Mouse (Mus musculus): ENCODE results near the gene Dab2ip.

Dab2ip gene

GRCm38 (mm10) chr2:35557911-35558825 lies at the start of gene Dab2ip:
Gene Dab2ip, plus strand, starts transcription at chr2:35558266.
- peak; percentile 44 to 63 for DNase-seq (ENCODE audit: low spot score in 2 of 2)

- DNase-seq (ENCODE audit: low spot score in 2 of 2), result peak; percentile 58 to 69
Observed at GRCm38 (mm10) chr2:35508597-35509342, 49.3 kb upstream of the Dab2ip start.

- DNase-seq (ENCODE audit: low spot score in 2 of 2), result no peak
Observed at GRCm38 (mm10) chr2:35509343-35509667, 48.8 kb upstream of the Dab2ip start.

GRCm38 (mm10) chr2:35509888-35510287 lies 48.2 kb upstream of the Dab2ip start:
- no peak for DNase-seq (ENCODE audit: low spot score in 2 of 2)

- no peak for DNase-seq (ENCODE audit: low spot score in 2 of 2)
Observed at GRCm38 (mm10) chr2:35510920-35511319, 47.1 kb upstream of the Dab2ip start.

GRCm38 (mm10) chr2:35512226-35512625 lies 45.8 kb upstream of the Dab2ip start:
- no peak for DNase-seq (ENCODE audit: low spot score in 2 of 2)

- DNase-seq (ENCODE audit: low spot score in 2 of 2), result no peak
Observed at GRCm38 (mm10) chr2:35514051-35514892, 43.8 kb upstream of the Dab2ip start.

- DNase-seq (ENCODE audit: low spot score in 2 of 2), result no peak
Observed at GRCm38 (mm10) chr2:35526612-35527242, 31.3 kb upstream of the Dab2ip start.

- no peak for DNase-seq (ENCODE audit: low spot score in 2 of 2)
Observed at GRCm38 (mm10) chr2:35529086-35529485, 29.0 kb upstream of the Dab2ip start.

GRCm38 (mm10) chr2:35529856-35530255 lies 28.2 kb upstream of the Dab2ip start:
- no peak for DNase-seq (ENCODE audit: low spot score in 2 of 2)

GRCm38 (mm10) chr2:35530732-35531131 lies 27.3 kb upstream of the Dab2ip start:
- no peak for DNase-seq (ENCODE audit: low spot score in 2 of 2)

GRCm38 (mm10) chr2:35533646-35534045 lies 24.4 kb upstream of the Dab2ip start:
- no peak for DNase-seq (ENCODE audit: low spot score in 2 of 2)

- peak; percentile 69 to 86 for DNase-seq (ENCODE audit: low spot score in 2 of 2)
Observed at GRCm38 (mm10) chr2:35539276-35539972, 18.6 kb upstream of the Dab2ip start.

GRCm38 (mm10) chr2:35540798-35541197 lies 17.3 kb upstream of the Dab2ip start:
- DNase-seq (ENCODE audit: low spot score in 2 of 2), result no peak

- DNase-seq (ENCODE audit: low spot score in 2 of 2), result peak in 1 of 2 experiments; percentile 53
Observed at GRCm38 (mm10) chr2:35544717-35545116, 13.3 kb upstream of the Dab2ip start.

GRCm38 (mm10) chr2:35545125-35545590 lies 12.9 kb upstream of the Dab2ip start:
- DNase-seq (ENCODE audit: low spot score in 2 of 2), result no peak

- no peak for DNase-seq (ENCODE audit: low spot score in 2 of 2)
Observed at GRCm38 (mm10) chr2:35546462-35546861, 11.6 kb upstream of the Dab2ip start.

- no peak for DNase-seq (ENCODE audit: low spot score in 2 of 2)
Observed at GRCm38 (mm10) chr2:35549191-35549590, 8.9 kb upstream of the Dab2ip start.

- DNase-seq (ENCODE audit: low spot score in 2 of 2), result no peak
Observed at GRCm38 (mm10) chr2:35550097-35550496, 8.0 kb upstream of the Dab2ip start.

GRCm38 (mm10) chr2:35556918-35557486 lies 1.1 kb upstream of the Dab2ip start:
- DNase-seq (ENCODE audit: low spot score in 2 of 2), result no peak
